Mouse (Mus musculus): ENCODE measurements around the gene Rufy2. TPM values are rescaled to one million over a fixed set of nuclear protein-coding genes. Genes with fewer than 3 reads are reported as not detected.

The Rufy2 gene
- polyA plus RNA-seq, 1 experiment from 2014 or later = 10.9 TPM

Other genes with a start within 250 kb of the Rufy2 start
- gene Ccar1, start 187.9 kb upstream of the Rufy2 start, polyA plus RNA-seq (2018) = 44.5 to 72.7 TPM (median 52.5 TPM) in 3 replicates
- gene Tet1, start 71.2 kb upstream of the Rufy2 start, polyA plus RNA-seq (2018) = 0.04 to 0.12 TPM (median 0.04 TPM) in 3 replicates
- gene Slc25a16, start 59.6 kb upstream of the Rufy2 start, polyA plus RNA-seq (2018) = 10.9 to 14.1 TPM (median 13.0 TPM) in 3 replicates
- 5.2 to 7.5 TPM (median 5.8 TPM) in 3 replicates for gene Dna2, start 33.2 kb upstream of the Rufy2 start, polyA plus RNA-seq (2018)
- 14.2 to 26.3 TPM (median 17.7 TPM) in 3 replicates for gene Hnrnph3, start 44.0 kb downstream of the Rufy2 start, polyA plus RNA-seq (2018)
- 0.06 to 0.36 TPM in 2 of 3 replicates, not detected in the other for gene Pbld2, start 44.1 kb downstream of the Rufy2 start, polyA plus RNA-seq (2018)
- not detected in 3 replicates for gene Pbld1, start 79.9 kb downstream of the Rufy2 start, polyA plus RNA-seq (2018)
- not detected in 3 replicates for gene Atoh7, start 119.4 kb downstream of the Rufy2 start, polyA plus RNA-seq (2018)
- not detected in 3 replicates for gene Mypn, start 223.7 kb downstream of the Rufy2 start, polyA plus RNA-seq (2018)

Data from macrophage (primary cell).